ENCODE assay signal across 8 mouse cellular contexts in the genomic region with DNA sequence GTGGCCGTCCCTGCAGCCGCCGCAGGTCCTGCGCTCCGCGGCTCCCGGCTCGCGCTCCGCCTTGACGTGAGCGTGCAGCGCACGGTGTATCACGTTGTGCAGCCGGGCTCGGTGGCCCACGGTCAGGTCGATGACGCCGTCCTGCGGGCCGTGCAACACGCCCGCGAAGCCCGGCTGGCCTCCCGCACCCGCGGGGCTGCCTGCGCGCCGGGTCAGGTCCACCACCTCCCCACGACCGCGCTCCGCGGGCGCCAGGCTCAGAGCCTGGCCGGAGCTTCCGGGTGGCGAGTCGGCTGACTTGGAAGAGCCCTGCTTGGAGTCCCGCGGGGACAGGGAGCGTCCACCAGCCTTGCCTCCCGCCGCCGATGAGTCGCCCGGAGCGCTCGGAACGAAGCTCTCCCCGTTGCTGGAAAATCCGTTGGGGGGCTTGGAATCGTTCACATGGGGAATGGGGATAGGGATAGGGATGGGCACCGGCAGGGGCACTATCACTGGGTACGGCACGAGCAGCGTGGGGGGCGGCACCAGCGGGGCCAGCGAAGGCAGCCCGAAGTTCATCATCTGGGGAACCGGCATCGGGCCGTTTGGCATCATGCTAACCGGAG.
DNase-seq lines count a peak whose midpoint lies in the region; ATAC-seq and TF ChIP-seq lines count a peak whose summit lies in the region.

No protein-coding gene starts in this region.

- under 1% methylated on average over 69 of the region's 69 CpGs for WGBS in heart, embryonic 12.5 days
- 2% methylated on average over 69 of the region's 69 CpGs for WGBS in limb, embryonic 10.5 days
- 12% methylated on average over 69 of the region's 69 CpGs for WGBS in olfactory bulb, adult 2 months

- no peak for TF ChIP-seq POLR2A in ES-Bruce4 (IDR thresholded peaks at IDR 0.05; ENCODE audit: insufficient read depth, low read length)
- TF ChIP-seq POLR2A in olfactory bulb, adult 2 months (IDR thresholded peaks at IDR 0.05; ENCODE audit: insufficient read depth, low read depth, low read length) = no peak

- no peak overlapping the region for H3K27ac ChIP-seq in ES-Bruce4 (ENCODE audit: insufficient read depth, low read length)
- no peak overlapping the region for H3K27ac ChIP-seq in heart, embryonic 12.5 days (ENCODE audit: poor library complexity, severe bottlenecking)
- peak overlapping the region; percentile 77 for H3K27ac ChIP-seq in limb, embryonic 10.5 days
- no peak overlapping the region for H3K27ac ChIP-seq in olfactory bulb, adult 2 months (ENCODE audit: insufficient read depth, low read depth, low read length)

- peak overlapping the region; percentile 98 for H3K4me2 ChIP-seq in heart, embryonic 12.5 days

- H3K4me1 ChIP-seq in ES-Bruce4 (ENCODE audit: control insufficient read depth, insufficient read depth, low read length) = no peaks in the 10 kb centered on the region
- peaks cover 13% of the 10 kb centered on the region for H3K4me1 ChIP-seq in heart, embryonic 12.5 days (replicated peaks)
- peaks cover 22% of the 10 kb centered on the region for H3K4me1 ChIP-seq in limb, embryonic 10.5 days
- H3K4me1 ChIP-seq in olfactory bulb, adult 2 months (ENCODE audit: control insufficient read depth, insufficient read depth, low read length) = peaks cover 22% of the 10 kb centered on the region

- no peaks in the 10 kb centered on the region for H3K36me3 ChIP-seq in ES-Bruce4 (ENCODE audit: control insufficient read depth, insufficient read depth, low read length, poor library complexity, severe bottlenecking)
- no peaks in the 10 kb centered on the region for H3K36me3 ChIP-seq in heart, embryonic 12.5 days
- H3K36me3 ChIP-seq in limb, embryonic 10.5 days = peaks cover 3% of the 10 kb centered on the region; the same call in 1 of the 2 replicates

- peaks cover 17% of the 10 kb centered on the region for H3K27me3 ChIP-seq in ES-Bruce4 (ENCODE audit: control insufficient read depth, insufficient read depth, low read length, poor library complexity, severe bottlenecking)
- H3K27me3 ChIP-seq in heart, embryonic 12.5 days (replicated peaks) = peaks cover 48% of the 10 kb centered on the region
- H3K27me3 ChIP-seq in limb, embryonic 10.5 days (ENCODE audit: low read depth, poor library complexity, severe bottlenecking) = peaks cover 84% of the 10 kb centered on the region

- TF ChIP-seq EP300 in ES-Bruce4 (IDR thresholded peaks at IDR 0.05; ENCODE audit: insufficient read depth, low read depth, low read length) = no peak

- peak overlapping the region; percentile 70 for H3K4me3 ChIP-seq in ES-Bruce4 (ENCODE audit: low read depth, low read length)
- peak overlapping the region; percentile 63 for H3K4me3 ChIP-seq in heart, embryonic 12.5 days
- peak overlapping the region; percentile 69 for H3K4me3 ChIP-seq in limb, embryonic 10.5 days
- peak overlapping the region; percentile 47 for H3K4me3 ChIP-seq in olfactory bulb, adult 2 months (ENCODE audit: insufficient read depth, low read depth, low read length)

- no peaks in the 10 kb centered on the region for H3K9me3 ChIP-seq in ES-Bruce4 (replicated peaks; ENCODE audit: control insufficient read depth, insufficient read depth, low read length, poor library complexity, severe bottlenecking)
- no peaks in the 10 kb centered on the region for H3K9me3 ChIP-seq in heart, embryonic 12.5 days (replicated peaks)
- no peaks in the 10 kb centered on the region for H3K9me3 ChIP-seq in limb, embryonic 10.5 days (replicated peaks)

- H3K9ac ChIP-seq in ES-Bruce4 (ENCODE audit: low read depth, poor library complexity, severe bottlenecking) = peak overlapping the region; percentile 31; the same call in 1 of the 2 replicates
- H3K9ac ChIP-seq in heart, embryonic 12.5 days = peak overlapping the region; percentile 71

- peak; percentile 51 to 63 for DNase-seq in heart, adult 18-20 months
- no peak for DNase-seq in heart, adult 8-10 months (ENCODE audit: low spot score)
- DNase-seq in cerebellum, postnatal 10 days = peak; percentile 67 to 72
- DNase-seq in limb, embryonic 10.5 days (ENCODE audit: low spot score) = peak; percentile 71
- no peak for DNase-seq in B cell, adult 2 months

- TF ChIP-seq CTCF in ES-Bruce4 (IDR thresholded peaks at IDR 0.05; ENCODE audit: low read depth, low read length) = no peak
- TF ChIP-seq CTCF in olfactory bulb, adult 2 months (IDR thresholded peaks at IDR 0.05; ENCODE audit: insufficient read depth, low read depth, low read length) = no peak

- ATAC-seq in heart, embryonic 12.5 days (ENCODE audit: insufficient number of reproducible peaks, low FRiP score) = peak; percentile 52

Comparison
In these comparisons a context has a peak if more than half of its experiments do, and no peak if none do; other contexts are left out.
1. DNase-seq: peak in heart, adult 18-20 months (2 of 2), cerebellum, postnatal 10 days (2 of 2) and limb, embryonic 10.5 days (single experiment); none in heart, adult 8-10 months (single experiment) and B cell, adult 2 months (0 of 2).
2. Peak in every context shown above with its lines, with median percentiles within 50 percentile points of each other: H3K4me3 ChIP-seq.